Mouse (Mus musculus): ENCODE measurements around the gene Mras. TPM values are rescaled to one million over a fixed set of nuclear protein-coding genes. Genes with fewer than 3 reads are reported as not detected.
A peak's percentile ranks its signal among the peaks of the same experiment; 100 is the strongest.

Mras gene
- total RNA-seq, 2 experiments from 2014 or later = 66.3 to 72.2 TPM

- intact Hi-C loops (cut with DNase I) = no loop called here
- DNase-seq = peak; percentile 75
Observed at GRCm38 (mm10) chr9:99418377-99418776, 18.8 kb downstream of the Mras start.

- peak; percentile 45 for DNase-seq
- intact Hi-C loops (cut with DNase I) = no loop called here
Observed at GRCm38 (mm10) chr9:99417288-99417846, 19.8 kb downstream of the Mras start.

DNA sequence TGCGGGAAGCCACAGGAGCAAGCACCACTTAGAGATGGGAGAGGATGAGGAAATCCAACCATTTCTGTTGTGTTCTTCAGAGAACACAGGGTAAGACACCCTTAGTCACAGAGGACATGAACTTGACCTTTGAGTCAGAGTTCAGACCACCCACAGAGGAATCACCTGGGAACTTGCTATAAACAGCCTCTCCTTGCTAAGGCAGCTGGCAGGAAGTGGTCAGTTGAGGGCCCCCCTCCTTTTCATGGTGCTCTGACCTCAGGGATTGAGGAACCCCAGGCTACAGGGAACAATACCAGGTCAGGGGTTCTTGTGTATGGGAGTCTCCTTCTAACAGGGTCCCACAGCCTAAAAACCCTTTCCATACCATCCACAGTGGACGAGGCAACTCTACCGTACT lies 20.4 kb downstream of the Mras start:
- intact Hi-C loops (cut with DNase I) = no loop called here

GRCm38 (mm10) chr9:99411785-99412184 lies 25.4 kb downstream of the Mras start:
- no peak for DNase-seq
- intact Hi-C loops (cut with DNase I) = no loop called here

More for the DNA sequence above, 20.4 kb downstream of the Mras start:
- DNase-seq = no peak

DNA sequence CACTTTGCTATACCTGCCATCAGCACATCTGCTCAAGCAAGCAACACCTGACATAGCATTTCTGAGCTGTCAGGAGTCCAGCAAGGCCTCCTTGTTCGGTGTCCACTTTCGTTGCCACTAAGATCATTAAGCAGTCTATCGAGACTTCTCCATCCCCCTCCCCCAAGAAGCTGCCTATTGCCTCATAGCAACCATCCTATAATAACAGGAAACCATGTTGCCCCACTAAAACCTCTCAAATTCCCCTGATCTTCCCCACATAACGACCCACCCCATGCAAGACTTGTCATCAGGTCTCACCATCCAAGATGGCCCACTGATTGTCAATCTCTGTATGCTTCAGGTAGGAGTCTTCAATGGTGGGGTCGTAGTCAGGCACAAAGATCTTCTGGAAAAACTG lies 26.1 kb downstream of the Mras start:
- intact Hi-C loops (cut with DNase I) = no loop called here
- DNase-seq = no peak

DNA sequence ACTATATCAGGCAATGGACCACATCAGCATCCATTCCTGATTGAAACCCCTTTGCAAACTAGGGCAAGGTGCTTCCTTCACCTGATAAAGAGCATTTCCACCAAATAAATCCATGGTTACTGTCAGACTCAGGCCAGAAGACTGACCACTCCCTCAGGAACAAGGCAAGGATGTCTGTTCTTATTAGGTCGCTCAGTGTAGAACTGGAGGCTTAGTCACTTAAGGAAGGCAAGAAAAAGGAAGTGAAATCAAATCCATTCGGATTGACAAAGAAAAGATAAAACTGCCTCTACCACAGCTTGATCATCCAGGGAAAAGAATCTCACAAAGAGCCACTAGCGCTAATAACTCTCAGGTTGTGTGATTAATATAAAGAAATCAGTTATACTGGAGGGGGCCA lies 27.9 kb downstream of the Mras start:
- intact Hi-C loops (cut with DNase I) = no loop called here
- DNase-seq = no peak

- peak; percentile 31 for DNase-seq
- intact Hi-C loops (cut with DNase I) = no loop called here
Observed at GRCm38 (mm10) chr9:99401288-99401974, 35.8 kb downstream of the Mras start.

GRCm38 (mm10) chr9:99400781-99401180 lies 36.4 kb downstream of the Mras start:
- peak; percentile 35 for DNase-seq
- intact Hi-C loops (cut with DNase I) = no loop called here

DNA sequence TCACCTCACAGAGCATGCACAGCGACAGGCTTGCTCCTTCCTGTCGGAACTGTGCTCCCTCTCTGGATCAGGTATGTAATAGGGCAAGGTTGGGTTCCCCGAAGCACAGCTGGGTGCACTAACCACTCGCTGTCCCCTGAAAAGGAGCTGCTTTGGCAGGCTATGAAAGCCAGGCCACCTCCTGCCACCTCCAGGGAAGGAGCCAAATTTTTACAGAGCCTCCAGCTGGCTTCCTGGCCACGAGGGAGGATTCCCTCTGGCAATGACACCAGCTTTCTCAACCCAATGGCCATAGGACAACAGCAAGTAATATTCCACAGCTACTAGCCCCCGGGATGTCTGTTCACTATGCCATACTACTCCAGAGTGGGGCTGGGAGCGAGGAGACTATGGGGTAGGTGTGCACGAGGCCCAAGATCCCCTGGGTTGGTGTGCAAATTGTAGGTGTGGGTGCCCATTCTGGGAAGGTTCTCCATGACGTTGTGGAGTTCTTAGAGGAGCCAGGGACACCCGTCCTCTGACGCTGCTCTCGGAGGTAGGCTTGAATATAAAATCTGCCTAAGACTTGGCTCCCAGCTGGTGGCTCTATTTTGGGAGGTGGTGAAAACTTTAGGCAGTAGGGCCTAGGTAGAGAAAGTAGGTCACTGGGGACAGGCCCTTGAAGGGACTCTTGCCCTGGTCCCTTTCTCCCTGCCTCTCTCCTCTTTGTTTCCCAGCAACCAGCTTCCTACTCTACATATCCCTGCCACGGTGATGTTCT lies 39.9 kb downstream of the Mras start:
- DNase-seq = no peak
- intact Hi-C loops (cut with DNase I) = no loop called here

GRCm38 (mm10) chr9:99394366-99394765 lies 42.8 kb downstream of the Mras start:
- peak; percentile 34 for DNase-seq
- intact Hi-C loops (cut with DNase I) = no loop called here

GRCm38 (mm10) chr9:99393146-99393545 lies 44.0 kb downstream of the Mras start:
- peak; percentile 23 for DNase-seq
- intact Hi-C loops (cut with DNase I) = no loop called here

GRCm38 (mm10) chr9:99391557-99391956 lies 45.6 kb downstream of the Mras start:
- DNase-seq = no peak
- intact Hi-C loops (cut with DNase I) = no loop called here

DNA sequence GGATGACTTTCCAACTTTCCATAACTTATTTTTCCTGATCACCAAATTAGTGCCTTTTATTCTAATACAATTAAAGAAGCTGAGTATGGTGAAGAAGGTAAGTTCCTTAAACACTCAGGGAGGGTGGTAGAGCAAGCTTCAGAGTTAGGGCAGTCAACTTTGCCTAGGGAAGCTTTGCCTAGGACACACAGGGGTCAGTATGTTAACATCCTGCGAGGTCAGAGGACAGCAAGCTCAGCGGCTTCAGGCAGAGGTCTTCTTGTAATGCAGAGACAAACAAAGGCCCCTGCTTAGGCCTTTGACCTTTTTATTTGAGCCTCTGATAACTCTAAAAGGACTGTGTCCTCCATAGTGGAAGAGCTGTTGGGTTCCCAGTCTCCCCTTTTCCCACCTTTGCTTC lies 46.5 kb downstream of the Mras start:
- DNase-seq = no peak
- intact Hi-C loops (cut with DNase I) = no loop called here

DNA sequence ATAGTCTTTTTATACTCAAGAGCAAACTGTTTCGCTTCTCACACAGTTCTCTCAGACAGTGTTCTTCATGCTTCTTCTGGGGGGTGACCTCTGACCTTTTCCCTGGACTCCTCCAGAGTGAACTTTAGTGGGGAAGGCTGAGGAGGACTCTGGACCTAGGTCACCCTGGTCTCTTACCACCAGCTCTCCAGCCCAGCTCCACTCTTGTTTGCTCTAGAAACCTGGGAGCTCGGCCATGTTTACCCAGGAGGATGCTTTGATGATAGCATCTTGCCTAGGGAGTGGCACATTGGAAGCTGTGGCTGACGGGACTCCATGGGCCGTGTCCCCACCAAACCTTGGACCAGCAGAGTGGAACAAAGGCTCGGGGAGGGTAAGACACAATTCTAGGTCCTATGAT lies 47.0 kb downstream of the Mras start:
- intact Hi-C loops (cut with DNase I) = no loop called here

DNA sequence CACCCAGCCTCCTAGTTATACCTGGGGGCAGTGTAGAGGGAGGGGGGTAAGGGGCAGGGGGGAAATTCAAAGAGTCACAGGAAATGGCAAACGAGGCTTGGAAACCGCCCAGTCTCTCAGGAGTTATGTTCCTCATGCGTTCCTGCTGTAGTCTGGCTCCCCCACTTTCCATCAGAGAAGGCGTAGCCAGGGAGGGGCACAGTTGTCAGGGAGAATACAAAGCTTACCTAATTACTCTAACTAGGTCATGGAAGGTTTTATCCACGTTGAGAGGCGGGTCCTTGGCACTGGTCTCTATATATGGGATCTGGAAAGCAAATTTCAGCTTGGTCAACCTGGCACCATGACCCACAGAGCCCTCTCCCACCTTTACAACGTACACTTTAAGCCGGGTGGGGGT lies 47.7 kb downstream of the Mras start:
- intact Hi-C loops (cut with DNase I) = no loop called here

More for the DNA sequence above, 47.0 kb downstream of the Mras start:
- DNase-seq = no peak

GRCm38 (mm10) chr9:99388856-99389255 lies 48.3 kb downstream of the Mras start:
- intact Hi-C loops (cut with DNase I) = no loop called here
- DNase-seq = peak; percentile 20

More for the DNA sequence above, 47.7 kb downstream of the Mras start:
- no peak for DNase-seq

DNA sequence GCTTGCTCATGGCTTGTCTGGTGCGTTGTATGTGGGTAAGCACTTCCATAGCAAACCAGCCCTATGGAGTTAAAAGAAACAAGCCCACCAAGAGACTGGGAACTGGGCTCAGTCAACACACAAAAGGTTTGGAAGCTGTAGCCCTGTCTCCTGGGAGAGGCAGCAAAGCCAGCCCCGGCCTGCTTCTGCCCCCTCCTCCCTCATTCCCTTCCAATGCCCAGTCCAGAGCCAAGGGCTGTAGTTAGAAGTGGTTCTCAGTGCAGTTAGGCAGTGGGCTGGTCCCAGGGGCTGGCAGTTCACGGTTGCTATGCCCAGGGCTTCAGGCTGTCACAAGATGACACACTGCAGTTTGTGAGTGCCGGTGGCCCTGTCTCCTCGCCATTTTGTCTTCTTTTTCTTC lies 49.1 kb downstream of the Mras start:
- peak; percentile 66 for DNase-seq
- intact Hi-C loops (cut with DNase I) = no loop called here

GRCm38 (mm10) chr9:99382556-99382955 lies 54.6 kb downstream of the Mras start:
- intact Hi-C loops (cut with DNase I) = no loop called here
- no peak for DNase-seq

DNA sequence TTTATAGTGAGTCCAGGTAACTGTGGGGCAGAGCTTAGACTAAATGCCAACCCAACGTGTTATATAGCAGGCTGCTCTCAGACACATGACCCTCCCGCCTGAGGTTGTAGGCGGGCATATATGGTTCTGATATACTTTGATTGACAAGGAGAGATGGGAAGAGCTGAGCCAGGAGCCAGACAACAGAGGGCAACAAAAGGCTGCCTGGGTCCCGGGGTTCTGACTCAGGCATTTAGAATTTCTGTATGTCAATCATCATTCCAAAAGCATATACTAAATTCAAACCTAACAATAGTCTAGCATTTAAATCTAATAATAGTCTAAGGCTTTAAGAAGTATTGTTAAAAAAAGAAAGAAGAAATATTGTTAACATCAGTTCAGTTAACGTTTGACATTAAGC lies 58.0 kb downstream of the Mras start:
- intact Hi-C loops (cut with DNase I) = loop anchor here (5.0 to 10.0 kb wide), 4 partner anchors 137 to 764 kb away; partner anchors contain the start of gene Cep70
- DNase-seq = no peak

DNA sequence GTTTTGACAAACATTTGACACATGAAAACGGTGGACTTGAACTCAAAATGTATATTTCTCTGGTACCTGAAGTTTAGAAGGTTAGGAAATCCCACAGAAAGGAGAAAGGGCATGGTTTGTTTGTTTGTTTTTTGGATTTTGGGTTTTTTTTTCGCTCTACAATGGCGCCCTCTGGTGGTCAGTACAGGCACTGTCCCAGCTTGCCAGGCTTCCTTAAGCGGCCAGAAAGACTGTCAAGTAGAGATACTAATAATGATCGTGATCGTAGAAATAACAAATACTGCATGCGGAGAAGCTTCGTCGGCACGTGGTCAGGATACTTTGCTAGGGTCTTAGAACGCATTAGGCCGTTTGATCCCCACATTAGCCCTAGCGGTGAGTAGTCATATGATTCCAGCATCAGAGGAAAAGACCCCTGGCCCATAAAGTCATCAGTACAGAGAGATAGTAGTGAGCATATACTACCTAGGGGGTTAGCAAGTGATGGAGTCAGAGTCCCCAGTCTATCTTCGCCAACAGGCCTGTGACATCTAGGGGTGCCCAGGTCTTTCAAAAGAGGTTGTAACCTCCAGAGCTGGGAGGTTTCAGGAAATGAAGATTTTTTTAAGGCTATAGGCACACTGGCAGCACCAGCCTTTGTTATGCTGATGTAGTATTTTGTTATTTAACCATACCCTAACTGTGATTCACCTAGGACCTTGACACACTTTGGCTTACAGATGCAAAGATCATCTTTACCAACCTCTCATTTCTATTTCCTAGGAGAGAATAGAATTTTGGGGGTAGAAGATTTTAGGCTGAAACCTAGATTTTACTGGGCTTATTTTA lies 60.4 kb downstream of the Mras start:
- intact Hi-C loops (cut with DNase I) = loop anchor here (5.0 to 10.0 kb wide), 4 partner anchors 135 to 762 kb away; partner anchors contain the start of gene Cep70
- peak; percentile 31 for DNase-seq

- intact Hi-C loops (cut with DNase I) = no loop called here
- DNase-seq = no peak
Observed at GRCm38 (mm10) chr9:99368431-99368830, 68.8 kb downstream of the Mras start.

Measured in left cerebral cortex, postnatal 4 days (tissue).